Mouse (Mus musculus) adrenal gland, adult 8-10 months (tissue): ENCODE measurements around the gene Cfap77. TPM values are rescaled to one million over a fixed set of nuclear protein-coding genes. Genes with fewer than 3 reads are reported as not detected.
A peak's percentile ranks its signal among the peaks of the same experiment; 100 is the strongest.

Experiments used
- DNase-seq: peaks from one replicate; pipeline ENCODE4 v3.0.0; 2022
- total RNA-seq, 4 experiments: library from RNA; stranded (reverse); gene quantifications; 2 replicates each; pipeline ENCODE4 v1.2.4; 2022

Cfap77 gene
- total RNA-seq, 4 experiments from 2014 or later: 0.44 to 1.6 (median 0.93) TPM

DNA sequence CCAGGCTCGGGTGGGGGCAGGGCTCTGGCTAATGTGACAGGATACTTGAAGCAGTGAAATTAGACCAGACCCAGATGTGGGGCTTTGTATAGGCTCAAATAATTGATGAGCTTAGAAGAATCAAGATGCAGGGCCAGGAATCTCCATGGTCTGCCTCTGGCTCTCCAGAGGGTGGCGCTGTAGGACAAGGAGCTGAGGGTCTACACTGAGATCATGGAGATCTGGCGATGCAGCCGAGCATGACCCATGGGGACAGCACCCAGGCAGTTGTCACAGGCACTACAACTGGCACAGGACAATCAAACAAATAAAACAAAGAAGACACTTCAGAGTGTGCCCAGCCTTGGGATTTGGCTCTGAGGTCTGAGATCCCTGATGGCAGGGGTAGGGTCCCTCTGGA, 131.0 kb downstream of the Cfap77 start:
- peak; percentile 50 for DNase-seq

DNA sequence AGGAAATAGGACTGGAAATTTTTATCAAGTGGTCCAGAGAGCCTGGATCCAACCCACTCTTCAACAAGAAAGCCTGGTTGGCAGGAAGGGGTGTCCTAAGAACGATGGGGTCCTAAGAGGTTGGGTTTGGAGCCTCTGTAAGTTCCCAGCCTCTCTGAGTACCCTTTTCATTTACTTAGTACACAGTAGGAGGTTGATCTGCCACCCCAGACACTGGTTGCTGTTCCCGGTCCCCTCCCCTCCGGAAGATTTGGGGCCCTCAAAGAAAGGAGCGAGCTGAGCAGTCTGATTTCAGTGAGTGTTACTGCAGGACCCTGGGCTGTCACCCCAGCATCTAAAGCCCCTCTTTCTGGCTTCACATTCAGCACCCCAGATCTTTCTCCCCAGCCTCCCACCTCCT, 135.9 kb downstream of the Cfap77 start:
- DNase-seq: no peak

DNA sequence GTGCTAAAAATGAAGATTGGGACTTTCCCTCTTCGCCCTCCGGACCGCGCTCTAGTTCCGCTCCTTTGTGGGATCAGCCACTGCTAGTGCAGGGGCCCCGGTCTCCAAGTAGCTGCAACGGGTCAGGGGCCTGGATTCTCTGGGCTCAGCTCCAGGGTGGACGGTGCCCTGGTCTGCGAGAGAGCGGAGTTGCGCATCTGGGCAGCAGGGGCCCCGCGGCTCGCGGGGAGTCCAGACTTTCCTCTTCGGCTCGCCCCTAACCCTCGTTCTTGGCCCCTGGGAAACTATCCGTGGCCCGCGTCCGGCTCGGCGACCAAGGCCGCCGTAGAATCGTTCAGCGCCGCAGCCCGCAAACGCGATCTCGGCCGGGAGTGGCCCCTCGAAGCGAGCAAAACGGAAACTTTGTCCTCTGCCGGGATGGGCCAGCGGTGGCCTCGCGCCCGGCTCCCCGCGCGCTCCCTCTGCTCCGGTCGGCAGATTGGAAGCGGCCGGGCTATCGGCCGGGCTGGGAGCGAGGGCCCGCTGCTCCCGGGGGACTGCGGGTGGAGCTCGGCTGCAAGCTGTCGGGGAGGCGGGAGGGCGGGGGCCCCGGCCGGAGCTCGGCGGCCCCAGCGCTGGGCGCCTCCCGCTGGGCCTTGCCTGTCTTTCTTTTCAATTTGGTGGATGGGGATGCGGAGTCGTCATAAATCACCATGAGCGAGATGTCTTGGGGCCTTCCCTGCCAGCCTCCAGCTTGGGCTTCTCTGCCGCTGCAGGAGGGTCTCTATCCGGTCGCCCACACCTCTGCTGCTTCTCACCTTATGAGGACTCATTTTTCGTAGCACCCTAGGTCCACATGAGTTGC, 137.1 kb downstream of the Cfap77 start:
- no peak for DNase-seq

DNA sequence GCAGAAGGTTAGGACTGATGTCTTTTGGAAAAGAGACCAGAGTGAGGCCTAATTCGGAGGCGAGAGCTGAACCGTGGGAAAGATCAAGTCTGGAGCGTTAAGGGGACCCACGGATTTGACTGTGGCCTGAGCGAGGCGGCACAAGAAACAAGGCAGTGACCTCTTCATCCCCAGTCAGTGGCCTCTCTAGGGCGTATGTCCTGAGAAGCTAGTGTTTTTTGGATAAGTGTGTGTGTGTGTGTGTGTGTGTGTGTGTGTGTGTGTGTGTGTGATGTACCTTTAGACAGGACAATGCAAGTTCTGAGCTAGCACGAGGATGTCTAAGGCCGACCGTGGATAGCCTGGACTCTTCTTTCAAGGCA, 137.7 kb downstream of the Cfap77 start:
- no peak for DNase-seq

DNA sequence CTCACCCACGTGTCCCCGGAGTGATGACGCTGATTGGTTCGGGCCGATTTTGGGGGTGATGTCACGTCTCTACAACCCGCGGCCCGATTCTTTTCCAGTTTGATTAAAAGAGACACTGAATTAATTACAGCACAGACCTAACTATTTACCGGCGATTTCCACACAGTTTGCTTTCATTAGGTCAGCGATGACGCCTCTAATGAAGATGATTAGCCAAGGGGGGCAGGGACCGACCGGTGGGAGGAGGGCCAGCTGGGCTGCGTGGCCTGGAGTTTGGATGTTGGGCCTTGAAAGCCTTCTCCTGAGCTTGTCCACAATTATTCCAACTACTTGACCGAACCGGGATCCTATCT, 138.4 kb downstream of the Cfap77 start, which contains the start of gene Barhl1:
Gene Barhl1 (minus strand): TSS at position 156 of the 353 bp plus-strand sequence.
- DNase-seq: no peak

DNA sequence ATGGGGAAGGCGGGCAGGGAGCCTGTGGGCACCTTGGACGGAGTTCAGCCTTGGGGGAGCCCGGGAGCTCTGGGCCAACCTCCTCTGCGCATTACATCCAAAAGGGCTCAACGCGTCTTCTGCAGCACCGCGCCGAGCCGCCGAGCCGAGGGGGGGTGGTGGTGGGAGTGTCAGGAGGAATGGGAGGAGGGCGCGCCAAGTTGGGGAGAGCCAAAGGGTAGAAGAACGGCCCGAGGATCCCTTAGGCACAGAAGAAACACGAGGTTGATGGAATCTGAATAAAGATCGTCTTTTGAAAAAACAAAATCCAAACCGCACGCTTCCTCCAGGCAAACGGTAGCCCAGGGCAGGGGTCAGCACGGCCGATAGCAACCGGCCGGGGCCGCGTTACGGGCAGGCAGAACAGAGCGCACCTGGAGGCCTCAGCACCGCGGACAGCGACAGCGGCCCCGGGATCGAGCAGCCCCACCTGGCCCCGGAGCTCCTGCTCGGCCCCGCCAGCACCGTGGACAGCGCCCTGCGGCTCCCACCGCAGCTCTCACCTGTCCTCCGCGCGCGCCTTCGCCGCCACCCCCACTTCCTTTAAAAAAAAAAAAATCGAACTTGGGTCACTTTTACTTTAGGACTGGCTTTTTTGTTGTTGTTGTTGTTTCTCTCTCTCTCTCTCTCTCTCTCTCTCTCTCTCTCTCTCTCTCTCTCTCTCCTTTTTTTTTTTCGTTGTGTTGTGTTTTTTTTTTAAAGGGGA, 138.9 kb downstream of the Cfap77 start:
- DNase-seq: peak; percentile 29

DNA sequence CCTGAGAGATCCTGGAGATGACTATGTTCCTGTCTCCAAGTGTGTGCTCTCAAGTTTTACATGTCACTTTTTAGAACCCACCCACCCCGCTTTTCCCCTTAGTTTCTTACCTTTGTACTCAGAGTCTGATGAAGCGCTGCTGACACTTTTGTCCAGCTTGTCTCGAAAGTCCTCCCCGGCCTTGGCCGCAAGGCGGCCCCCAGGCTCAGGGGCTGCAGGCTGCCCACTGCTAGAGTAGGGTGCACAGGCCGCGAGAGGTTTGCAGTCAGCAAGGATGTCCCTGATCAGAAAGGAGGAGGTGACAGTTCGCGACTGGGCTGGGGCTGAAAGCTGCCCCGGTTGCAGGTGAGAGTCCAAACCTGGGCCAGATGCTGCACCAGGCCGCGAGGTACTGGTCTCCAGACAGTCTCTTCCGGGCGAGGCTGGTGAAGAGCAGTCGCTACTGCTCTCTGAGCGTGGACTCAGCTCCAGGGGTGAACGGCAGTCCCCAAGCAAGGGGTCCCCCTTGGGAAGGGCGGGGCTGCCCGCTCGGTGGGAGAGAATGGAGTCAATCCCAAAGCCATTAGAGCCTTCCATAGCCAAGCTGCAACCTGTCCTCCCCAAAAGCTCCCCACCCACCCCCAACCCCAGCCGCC, 139.6 kb downstream of the Cfap77 start:
- no peak for DNase-seq

DNA sequence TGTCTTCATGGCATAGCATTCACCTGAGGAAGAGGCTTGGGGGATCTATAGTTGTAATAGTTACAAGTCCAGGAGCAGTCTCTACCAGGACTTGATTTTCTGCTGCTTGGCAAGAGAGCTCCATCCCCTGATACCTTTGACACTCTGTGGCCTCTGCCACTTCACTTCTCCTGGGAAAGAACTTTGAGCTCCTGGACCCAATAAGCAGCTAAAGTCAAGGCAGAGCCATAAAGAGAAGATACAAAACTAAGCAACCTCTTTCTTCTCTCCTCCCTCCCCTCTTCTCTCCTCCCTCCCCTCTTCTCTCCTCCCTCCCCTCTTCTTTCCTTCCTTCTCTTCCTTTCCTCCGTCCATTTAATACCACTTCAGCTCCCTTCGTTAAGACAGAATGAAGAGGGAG, 140.7 kb downstream of the Cfap77 start:
- no peak for DNase-seq

DNA sequence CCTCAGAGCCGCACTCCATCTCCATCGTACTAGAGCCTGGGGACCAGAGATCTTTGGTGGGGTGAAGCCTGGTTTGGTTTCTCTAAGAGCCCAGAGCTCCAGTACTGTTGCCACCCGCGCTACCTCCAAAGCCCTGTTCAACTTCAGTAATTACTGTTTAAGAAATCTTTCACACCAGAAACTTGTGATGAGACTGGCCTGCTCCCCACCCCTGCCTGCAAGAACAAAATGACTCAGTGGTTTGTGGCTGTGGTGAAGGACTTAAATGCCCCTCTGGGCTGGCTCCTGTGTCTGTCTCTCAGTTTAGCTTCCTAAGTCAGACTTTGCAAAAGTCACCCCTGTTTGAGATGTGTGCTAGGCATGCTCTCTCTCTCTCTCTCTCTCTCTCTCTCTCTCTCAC, 141.9 kb downstream of the Cfap77 start:
- DNase-seq: no peak

DNA sequence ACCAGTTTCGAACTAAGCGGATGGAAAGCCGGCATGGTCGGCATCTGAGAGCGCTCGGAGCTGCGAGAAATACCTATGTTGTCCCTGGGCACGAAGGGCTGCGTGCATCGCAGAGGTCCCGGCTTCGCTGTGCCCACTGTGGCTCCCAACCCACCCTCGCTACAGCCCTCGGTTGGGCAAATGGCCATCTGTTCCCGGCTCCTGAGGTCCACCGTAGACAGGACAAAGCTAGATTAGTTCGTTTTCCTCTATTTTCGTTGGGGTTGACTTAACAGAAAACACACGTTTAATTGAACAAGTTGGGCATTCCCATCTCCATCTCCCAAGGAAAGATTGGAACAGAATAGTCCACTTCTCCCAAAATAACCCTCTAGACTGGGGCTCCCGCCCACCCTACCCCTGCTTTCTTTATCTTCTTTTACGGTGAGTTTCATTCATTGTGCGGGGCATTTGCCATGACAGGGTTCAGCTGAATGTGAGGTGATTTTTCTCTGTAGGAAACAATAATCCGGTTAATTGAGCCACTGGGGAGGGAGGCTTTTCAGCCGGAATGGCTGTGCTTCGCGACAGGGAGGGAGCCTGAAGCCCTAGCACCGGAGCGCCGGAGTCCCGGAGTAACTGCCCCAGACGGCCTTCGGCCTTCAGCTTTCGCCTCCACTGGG, 142.7 kb downstream of the Cfap77 start:
- no peak for DNase-seq

DNA sequence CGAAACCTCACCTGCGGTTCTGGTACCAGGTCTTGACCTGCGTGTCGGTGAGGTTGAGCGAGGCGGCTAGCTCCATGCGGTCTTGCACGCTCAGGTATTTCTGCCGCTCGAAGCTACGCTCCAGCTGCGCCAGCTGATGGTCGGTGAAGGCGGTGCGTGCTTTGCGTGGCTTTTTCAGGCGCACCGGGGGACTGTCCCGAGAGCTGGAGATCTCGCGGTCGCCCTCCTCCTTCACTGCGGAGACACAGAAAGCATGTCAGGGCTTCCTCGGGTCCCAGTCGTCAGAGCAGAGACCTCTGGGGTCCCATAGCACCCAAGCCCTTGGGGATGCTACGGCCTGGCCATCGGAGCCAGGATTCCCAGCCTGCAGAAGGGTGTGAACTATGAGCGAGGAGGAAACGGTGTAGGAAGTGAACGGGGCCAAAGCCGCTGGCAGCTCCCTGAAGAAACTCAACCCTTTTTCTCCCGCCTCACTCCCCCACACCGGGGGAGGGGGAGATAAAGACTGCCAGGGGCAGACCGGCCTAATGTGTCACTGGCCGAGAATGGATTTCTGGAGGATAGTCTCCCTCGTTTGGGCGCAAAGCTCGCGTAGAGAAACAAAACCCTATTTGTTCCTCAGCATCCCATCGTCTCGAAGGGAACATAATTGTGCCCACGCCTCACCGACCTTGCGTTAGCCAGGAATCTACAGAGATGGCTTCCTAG, 143.4 kb downstream of the Cfap77 start:
- DNase-seq: no peak

DNA sequence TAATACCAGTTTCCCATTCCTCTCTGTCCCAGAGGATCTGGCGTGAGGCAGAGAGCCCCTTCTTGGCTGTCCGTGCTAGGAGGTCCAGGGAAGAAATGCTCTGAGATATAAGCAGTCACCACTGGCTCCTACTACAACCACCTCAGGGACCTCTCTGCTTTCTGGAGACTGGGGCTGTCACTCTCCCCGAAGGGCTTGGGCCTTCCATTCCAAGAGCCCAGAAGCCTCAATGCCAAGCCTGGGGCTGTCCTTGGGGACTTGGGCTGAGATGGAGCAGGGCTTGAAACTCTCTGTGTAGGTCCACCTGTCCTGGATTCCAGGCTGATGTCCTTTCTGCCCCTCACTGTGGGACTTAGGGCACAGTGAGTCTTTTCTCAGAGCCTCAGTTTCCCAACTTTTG, 144.0 kb downstream of the Cfap77 start:
- no peak for DNase-seq

DNA sequence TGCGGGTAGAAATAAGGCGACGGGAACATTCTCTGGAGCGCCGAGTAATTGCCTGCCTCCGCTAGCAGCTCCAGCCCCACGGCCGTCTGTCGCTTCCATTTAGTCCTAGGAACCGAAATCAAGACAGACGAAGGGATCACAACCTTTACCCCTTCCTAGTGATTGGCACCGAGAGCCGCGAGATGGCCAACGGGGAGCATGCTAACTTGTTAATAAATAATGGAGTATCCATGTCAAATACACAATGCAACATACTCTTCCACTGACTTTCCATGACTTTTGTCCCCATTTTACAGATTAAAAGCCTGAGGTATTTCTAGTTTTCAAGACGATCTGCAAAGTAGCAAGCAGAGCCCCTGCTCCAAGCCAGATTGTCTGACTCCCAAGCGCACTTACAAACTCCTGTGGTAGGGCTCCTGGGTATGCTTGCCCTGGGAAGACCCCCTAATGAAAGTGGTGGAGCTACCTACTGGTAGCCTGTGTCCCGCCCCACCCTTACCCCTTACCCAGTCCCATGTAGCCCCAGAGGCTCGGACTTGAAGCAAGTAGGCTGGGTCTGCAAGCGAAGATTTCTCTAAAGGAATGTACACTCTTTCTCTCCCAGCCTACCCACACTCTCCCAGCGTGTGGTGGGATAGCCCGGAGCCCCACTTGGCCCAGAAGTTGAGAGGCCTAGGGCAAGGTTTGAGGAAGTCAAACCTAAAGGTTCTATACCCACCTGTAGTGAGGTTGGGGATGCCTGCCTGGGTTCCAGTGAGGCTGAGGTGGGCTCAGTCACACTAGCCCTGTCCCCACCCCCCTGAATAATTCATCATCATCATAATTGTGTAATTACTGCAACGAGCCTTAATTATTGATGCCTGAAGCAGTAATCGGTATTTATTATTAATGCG, 144.8 kb downstream of the Cfap77 start:
- DNase-seq: no peak

DNA sequence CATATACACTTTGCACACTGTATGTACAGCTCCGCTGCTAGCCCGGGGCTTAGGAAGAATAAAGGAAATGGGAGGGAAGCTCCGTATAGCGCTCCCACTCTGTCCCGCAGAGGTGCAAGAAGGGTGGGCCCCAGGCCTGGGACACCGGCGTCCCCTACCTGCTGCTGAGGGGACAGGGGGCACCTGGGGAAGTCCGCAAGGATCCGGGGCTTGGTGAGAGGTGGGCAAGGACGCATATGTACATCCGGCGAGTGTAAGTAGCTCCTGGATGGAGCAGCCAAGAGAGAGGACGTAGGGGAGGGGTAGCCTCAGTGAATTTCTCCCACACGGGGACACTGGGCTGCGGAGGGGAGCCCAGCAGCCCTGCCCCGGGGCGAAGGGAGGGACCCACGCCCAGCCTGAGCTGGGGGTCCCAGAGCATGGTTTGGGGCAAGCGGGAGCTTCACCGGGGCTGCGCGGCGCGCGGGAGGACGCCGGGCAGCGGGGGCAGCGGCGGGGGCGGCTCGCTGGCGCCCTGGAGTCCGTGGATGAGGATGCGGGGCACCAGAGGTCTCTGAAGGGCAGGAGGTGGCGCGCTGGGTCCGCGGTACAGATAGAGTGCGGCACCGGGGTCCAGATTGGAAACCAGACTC, 145.6 kb downstream of the Cfap77 start:
- DNase-seq: no peak

DNA sequence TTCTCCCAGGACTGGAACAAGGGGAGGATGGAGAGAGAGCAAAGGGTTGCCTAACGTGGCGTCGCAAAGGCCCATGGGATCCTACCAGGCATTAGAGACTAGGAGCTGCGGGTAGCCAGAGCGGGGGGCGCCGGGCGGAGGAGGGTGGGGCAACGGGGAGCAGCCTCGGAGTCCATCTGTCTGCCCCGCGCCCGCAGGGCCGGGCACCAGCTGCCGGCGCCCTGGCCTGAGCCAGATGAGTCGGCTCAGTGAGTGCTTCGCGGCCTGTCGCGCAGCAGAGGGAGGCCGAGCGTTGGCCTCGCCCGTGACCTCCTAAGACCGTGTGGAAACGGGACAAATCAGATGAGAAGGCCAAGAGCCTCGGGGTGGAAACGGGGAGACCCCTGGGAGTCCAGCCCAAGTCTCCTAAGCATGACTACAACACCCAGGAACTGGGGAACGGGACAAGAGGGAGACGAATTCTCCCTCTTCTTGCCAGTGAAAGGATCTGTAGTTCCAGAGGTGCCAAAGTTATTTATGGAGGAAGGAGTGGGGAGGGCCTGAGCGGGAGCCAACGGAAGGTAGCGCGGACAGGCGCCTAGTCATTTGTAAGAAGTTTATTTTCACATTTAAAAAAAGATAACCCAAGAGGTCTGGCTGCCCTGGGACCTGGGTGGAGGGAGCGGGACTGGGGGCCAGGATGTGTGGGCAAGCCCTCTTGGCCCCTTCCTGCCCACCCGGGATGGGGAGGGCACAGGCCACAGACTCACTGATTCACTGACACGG, 146.3 kb downstream of the Cfap77 start:
- peak; percentile 46 for DNase-seq

DNA sequence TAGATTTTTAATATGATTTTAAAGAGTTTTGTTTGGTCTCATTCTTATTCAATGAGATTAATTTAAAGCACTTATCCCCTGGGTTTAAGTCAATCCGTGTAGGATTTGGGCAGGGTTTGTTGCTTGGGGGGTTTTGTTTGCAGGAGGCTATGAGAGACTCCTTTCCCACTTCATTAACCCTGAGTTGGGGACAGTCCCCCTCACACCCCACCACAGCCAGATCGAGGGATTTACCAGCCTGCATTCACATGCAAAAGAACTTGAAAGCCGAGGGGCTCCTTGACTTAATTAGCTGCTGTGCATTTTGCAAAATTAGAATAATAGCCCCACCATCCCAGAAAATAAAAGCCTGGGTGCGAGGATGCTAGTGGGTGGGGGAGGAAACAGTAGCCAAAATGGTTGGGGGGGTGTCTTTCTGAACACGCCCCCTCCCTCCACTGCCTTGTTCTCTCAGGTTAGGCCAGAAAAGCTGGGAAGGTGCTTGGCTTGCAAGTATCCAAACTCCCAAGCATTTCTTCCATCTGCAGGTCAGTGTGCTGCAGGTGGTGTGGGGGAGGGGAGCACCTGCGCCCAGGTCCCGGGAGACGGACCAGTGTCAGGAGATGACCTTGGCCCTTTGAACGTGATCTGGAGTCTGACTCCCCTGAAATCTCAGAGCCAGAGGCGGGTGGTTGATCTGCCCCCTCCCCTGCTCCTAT, 147.0 kb downstream of the Cfap77 start:
- no peak for DNase-seq

DNA sequence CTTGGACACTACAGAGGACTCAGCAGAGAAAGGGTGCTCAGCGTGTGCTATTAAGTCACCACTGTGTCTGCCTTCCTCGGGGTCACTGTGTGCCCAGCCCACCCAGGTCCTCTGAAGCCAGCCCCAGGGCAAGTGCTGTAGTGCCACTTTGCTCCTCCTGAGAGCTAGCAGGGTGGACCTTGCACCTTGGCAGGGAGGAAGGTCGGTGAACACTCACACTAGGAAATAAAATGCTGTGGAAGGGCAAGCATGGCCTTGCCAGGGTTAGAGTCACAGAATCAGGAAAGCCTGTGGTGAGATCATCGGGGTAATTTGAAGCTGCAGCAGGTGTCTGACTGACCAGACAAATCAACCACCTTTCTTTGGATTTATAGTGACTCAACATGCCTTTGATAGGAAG, 149.3 kb downstream of the Cfap77 start:
- peak; percentile 67 for DNase-seq

DNA sequence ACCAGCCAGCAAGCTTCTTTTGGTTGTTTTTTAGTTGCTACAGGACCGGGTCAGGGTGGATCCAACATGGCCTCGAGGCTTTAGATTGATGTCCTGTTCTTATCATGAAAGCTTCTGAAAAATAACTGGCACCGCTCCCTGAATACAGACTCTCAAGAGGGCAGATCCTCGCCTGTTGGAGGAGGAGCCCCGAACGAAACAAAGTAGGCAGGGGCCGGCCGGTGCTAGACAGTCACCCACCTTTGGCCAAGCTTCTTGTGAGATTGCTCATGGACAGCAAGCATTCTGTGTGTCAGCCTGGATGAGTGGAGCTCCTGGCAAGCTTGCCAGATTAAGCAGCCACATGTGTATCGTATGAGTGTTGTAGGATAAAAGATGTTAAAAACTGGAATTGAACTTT, 150.1 kb downstream of the Cfap77 start:
- DNase-seq: peak; percentile 55

DNA sequence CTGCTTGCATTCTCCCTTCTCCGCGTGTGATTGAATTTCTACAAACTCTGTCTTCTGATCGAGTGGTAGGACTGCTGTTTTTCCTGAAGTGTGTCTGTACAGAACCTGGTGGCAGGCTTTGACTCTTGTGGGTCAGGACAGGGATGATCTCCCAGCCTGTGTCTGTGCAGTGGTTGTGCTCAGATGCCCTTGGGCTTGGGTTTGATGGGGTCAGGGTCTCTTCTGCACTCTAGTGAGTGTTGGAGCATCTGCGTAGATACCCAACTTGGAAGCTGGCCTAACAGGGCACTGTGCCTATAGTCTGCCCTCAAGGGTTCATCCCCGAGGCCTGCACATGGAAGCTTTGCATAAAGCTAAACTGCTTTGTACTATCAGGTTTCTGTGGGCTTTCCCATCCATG, 151.0 kb downstream of the Cfap77 start:
- no peak for DNase-seq
